Comparison of ENCODE assay signal across 8 mouse cellular contexts in genomic region chr5:137784546-137784945, GRCm38 (mm10). TPM values are rescaled to one million over a fixed set of nuclear protein-coding genes. Genes with fewer than 3 reads are reported as not detected.
DNase-seq lines count a peak whose midpoint lies in the region; ATAC-seq lines count a peak whose summit lies in the region.

No protein-coding gene starts in this region.

- intact Hi-C loops in left cerebral cortex, postnatal 36 days (cut with DNase I), result no loop called here
- intact Hi-C loops in gastrocnemius, postnatal 14 days (cut with DNase I; ENCODE audit: low total_unique reads), result no loop called here

- no peak for ATAC-seq in heart, embryonic 15.5 days (replicated peaks; ENCODE audit: insufficient number of reproducible peaks, insufficient read depth, low FRiP score, low read depth)
- no peak for ATAC-seq in forebrain, embryonic 14.5 days
- no peak for ATAC-seq in liver, embryonic 15.5 days (ENCODE audit: insufficient read depth)

- no peaks in the 10 kb centered on the region for H3K27me3 ChIP-seq in heart, embryonic 15.5 days
- no peaks in the 10 kb centered on the region for H3K27me3 ChIP-seq in forebrain, embryonic 14.5 days (replicated peaks; ENCODE audit: control insufficient read depth, insufficient read depth, low read length)
- H3K27me3 ChIP-seq in liver, embryonic 15.5 days, result peaks cover 12% of the 10 kb centered on the region; the same call in 1 of the 2 replicates

- peaks cover 48% of the 10 kb centered on the region for H3K4me1 ChIP-seq in heart, embryonic 15.5 days (replicated peaks)
- H3K4me1 ChIP-seq in forebrain, embryonic 14.5 days (ENCODE audit: control insufficient read depth, insufficient read depth, low read length), result peaks cover 37% of the 10 kb centered on the region
- H3K4me1 ChIP-seq in liver, embryonic 15.5 days (replicated peaks), result peaks cover 59% of the 10 kb centered on the region

- H3K36me3 ChIP-seq in heart, embryonic 15.5 days, result peaks cover 32% of the 10 kb centered on the region
- H3K36me3 ChIP-seq in forebrain, embryonic 14.5 days (ENCODE audit: control insufficient read depth, insufficient read depth, low read length), result peaks cover 46% of the 10 kb centered on the region
- H3K36me3 ChIP-seq in liver, embryonic 15.5 days (replicated peaks), result peaks cover 51% of the 10 kb centered on the region

- peak overlapping the region; percentile 86 for H3K4me3 ChIP-seq in heart, embryonic 15.5 days
- H3K4me3 ChIP-seq in forebrain, embryonic 14.5 days (ENCODE audit: low read depth, low read length), result peak overlapping the region; percentile 89
- H3K4me3 ChIP-seq in liver, embryonic 15.5 days (replicated peaks), result peak overlapping the region; percentile 80

- H3K9me3 ChIP-seq in heart, embryonic 15.5 days (replicated peaks), result no peaks in the 10 kb centered on the region
- no peaks in the 10 kb centered on the region for H3K9me3 ChIP-seq in forebrain, embryonic 14.5 days (replicated peaks; ENCODE audit: control insufficient read depth, low read length)
- H3K9me3 ChIP-seq in liver, embryonic 15.5 days (replicated peaks), result no peaks in the 10 kb centered on the region

- H3K27ac ChIP-seq in heart, embryonic 15.5 days, result peak overlapping the region; percentile 100; the same call in 1 of the 2 replicates
- H3K27ac ChIP-seq in forebrain, embryonic 14.5 days (ENCODE audit: low read depth, low read length), result no peak overlapping the region
- peak overlapping the region; percentile 98 for H3K27ac ChIP-seq in liver, embryonic 15.5 days (replicated peaks)

- H3K4me2 ChIP-seq in heart, embryonic 15.5 days, result peak overlapping the region; percentile 95
- peak overlapping the region; percentile 94 for H3K4me2 ChIP-seq in forebrain, embryonic 14.5 days (ENCODE audit: low read length)
- peak overlapping the region; percentile 90 for H3K4me2 ChIP-seq in liver, embryonic 15.5 days

- WGBS in heart, embryonic 15.5 days, result 73% methylated on average over 14 of the region's 14 CpGs
- 86% methylated on average over 14 of the region's 14 CpGs for WGBS in forebrain, embryonic 14.5 days
- 67% methylated on average over 14 of the region's 14 CpGs for WGBS in liver, embryonic 15.5 days (ENCODE audit: insufficient replicate concordance)

- no peak for DNase-seq in heart, adult 18-20 months
- DNase-seq in adrenal gland, adult 2 months, result peak; percentile 66
- DNase-seq in forebrain, embryonic 14.5 days (ENCODE audit: low spot score), result no peak
- DNase-seq in left cerebral cortex, postnatal 36 days (ENCODE audit: low spot score in 2 of 2), result no peak
- no peak for DNase-seq in T-cell, adult 2 months (ENCODE audit: low spot score)
- DNase-seq in gastrocnemius, postnatal 14 days, result no peak

- peak overlapping the region; percentile 90 for H3K9ac ChIP-seq in heart, embryonic 15.5 days
- H3K9ac ChIP-seq in forebrain, embryonic 14.5 days (ENCODE audit: low read length), result peak overlapping the region; percentile 93
- peak overlapping the region; percentile 92 for H3K9ac ChIP-seq in liver, embryonic 15.5 days

RNA-seq across cellular contexts. Expression of gene Mepce, which starts 2.9 kb away (rescaled TPM):
- polyA plus RNA-seq in heart, embryonic 15.5 days (2015; fragmentation: Nextera tagmentation; extraction: Ambion mirVana), result 5.3 and 7.6 TPM in 2 replicates
- 10 to 100 TPM; 24.2 to 28.7 TPM for total RNA-seq in heart, adult 18-20 months (2021)
- total RNA-seq in adrenal gland, adult 2 months (2021), result 10 to 100 TPM; 43.9 to 46.4 TPM
- 29.9 and 35.4 TPM in 2 replicates for polyA plus RNA-seq in adrenal gland, adult 2 months (2012; rRNA removed)
- 13.1 and 13.2 TPM in 2 replicates for polyA plus RNA-seq in forebrain, embryonic 14.5 days (2014; fragmentation: Nextera tagmentation; extraction: Ambion mirVana)
- 4.0 and 5.0 TPM in 2 replicates for polyA plus RNA-seq in liver, embryonic 15.5 days (2015; fragmentation: Nextera tagmentation; extraction: Ambion mirVana)
- 10 to 100 TPM; 33.5 to 42.8 TPM for total RNA-seq in left cerebral cortex, postnatal 36 days (2021)
- total RNA-seq in gastrocnemius, postnatal 14 days (2021), result 10 to 100 TPM; 20.7 to 21.1 TPM

RNA-seq across cellular contexts. Expression of gene Zcwpw1, which starts 3.1 kb away (rescaled TPM):
- 7.8 and 11.4 TPM in 2 replicates for polyA plus RNA-seq in heart, embryonic 15.5 days (2015; fragmentation: Nextera tagmentation; extraction: Ambion mirVana)
- under 1 TPM; 0.22 to 0.72 TPM for total RNA-seq in heart, adult 18-20 months (2021)
- 1 to 10 TPM; 2.0 to 2.2 TPM for total RNA-seq in adrenal gland, adult 2 months (2021)
- 0.38 and 0.56 TPM in 2 replicates for polyA plus RNA-seq in adrenal gland, adult 2 months (2012; rRNA removed)
- 7.3 and 7.7 TPM in 2 replicates for polyA plus RNA-seq in forebrain, embryonic 14.5 days (2014; fragmentation: Nextera tagmentation; extraction: Ambion mirVana)
- 3.2 and 3.3 TPM in 2 replicates for polyA plus RNA-seq in liver, embryonic 15.5 days (2015; fragmentation: Nextera tagmentation; extraction: Ambion mirVana)
- 1 to 10 TPM; 4.6 to 7.2 TPM for total RNA-seq in left cerebral cortex, postnatal 36 days (2021)
- 1 to 10 TPM in 1 of 2 experiments, under 1 TPM in 1; 0.84 to 1.7 TPM for total RNA-seq in gastrocnemius, postnatal 14 days (2021)

RNA-seq across cellular contexts. Expression of gene Ppp1r35, which starts 5.9 kb away (rescaled TPM):
- polyA plus RNA-seq in heart, embryonic 15.5 days (2015; fragmentation: Nextera tagmentation; extraction: Ambion mirVana), result 21.1 and 25.5 TPM in 2 replicates
- 10 to 100 TPM in 1 of 2 experiments, 1 to 10 TPM in 1; 9.9 to 12.0 TPM for total RNA-seq in heart, adult 18-20 months (2021)
- 10 to 100 TPM; 16.1 to 40.1 TPM for total RNA-seq in adrenal gland, adult 2 months (2021)
- 61.5 and 83.6 TPM in 2 replicates for polyA plus RNA-seq in adrenal gland, adult 2 months (2012; rRNA removed)
- 55.1 and 60.0 TPM in 2 replicates for polyA plus RNA-seq in forebrain, embryonic 14.5 days (2014; fragmentation: Nextera tagmentation; extraction: Ambion mirVana)
- polyA plus RNA-seq in liver, embryonic 15.5 days (2015; fragmentation: Nextera tagmentation; extraction: Ambion mirVana), result 21.0 and 21.3 TPM in 2 replicates
- total RNA-seq in left cerebral cortex, postnatal 36 days (2021), result 10 to 100 TPM; 23.5 to 28.6 TPM
- total RNA-seq in gastrocnemius, postnatal 14 days (2021), result 1 to 10 TPM; 6.8 to 7.2 TPM

RNA-seq across cellular contexts. Expression of gene Tsc22d4, which starts 39.0 kb away (rescaled TPM):
- polyA plus RNA-seq in heart, embryonic 15.5 days (2015; fragmentation: Nextera tagmentation; extraction: Ambion mirVana), result 130 and 164 TPM in 2 replicates
- total RNA-seq in heart, adult 18-20 months (2021), result 100 to 1,000 TPM; 240 to 253 TPM
- 10 to 100 TPM; 82.9 to 89.9 TPM for total RNA-seq in adrenal gland, adult 2 months (2021)
- 123 and 136 TPM in 2 replicates for polyA plus RNA-seq in adrenal gland, adult 2 months (2012; rRNA removed)
- polyA plus RNA-seq in forebrain, embryonic 14.5 days (2014; fragmentation: Nextera tagmentation; extraction: Ambion mirVana), result 52.3 and 62.1 TPM in 2 replicates
- polyA plus RNA-seq in liver, embryonic 15.5 days (2015; fragmentation: Nextera tagmentation; extraction: Ambion mirVana), result 68.8 and 75.1 TPM in 2 replicates
- total RNA-seq in left cerebral cortex, postnatal 36 days (2021), result 100 to 1,000 TPM; 166 to 203 TPM
- 100 to 1,000 TPM; 118 to 156 TPM for total RNA-seq in gastrocnemius, postnatal 14 days (2021)

RNA-seq across cellular contexts. Expression of gene Nyap1, which starts 43.1 kb away (rescaled TPM):
- polyA plus RNA-seq in heart, embryonic 15.5 days (2015; fragmentation: Nextera tagmentation; extraction: Ambion mirVana), result 1.2 and 1.6 TPM in 2 replicates
- total RNA-seq in heart, adult 18-20 months (2021), result 1 to 10 TPM in 1 of 2 experiments, under 1 TPM in 1; 0.79 to 1.1 TPM
- total RNA-seq in adrenal gland, adult 2 months (2021), result 1 to 10 TPM; 2.2 to 6.0 TPM
- polyA plus RNA-seq in adrenal gland, adult 2 months (2012; rRNA removed), result 7.3 and 8.9 TPM in 2 replicates
- polyA plus RNA-seq in forebrain, embryonic 14.5 days (2014; fragmentation: Nextera tagmentation; extraction: Ambion mirVana), result 13.8 and 14.5 TPM in 2 replicates
- 0.21 and 0.39 TPM in 2 replicates for polyA plus RNA-seq in liver, embryonic 15.5 days (2015; fragmentation: Nextera tagmentation; extraction: Ambion mirVana)
- total RNA-seq in left cerebral cortex, postnatal 36 days (2021), result 10 to 100 TPM; 70.1 to 79.5 TPM
- under 1 TPM; 0.39 to 0.42 TPM for total RNA-seq in gastrocnemius, postnatal 14 days (2021)
